Mouse (Mus musculus) forebrain, embryonic 14.5 days (tissue): ENCODE data around the gene Klf1. TPM values are rescaled to one million over a fixed set of nuclear protein-coding genes. Genes with fewer than 3 reads are reported as not detected.

Experiments
- ATAC-seq: fragments of 200-750 bp; cut with Nextera tagmentation; 2 replicates; pipeline ENCODE4 v1.8.0; 2017; ENCODE audit warnings: mild to moderate bottlenecking, moderate library complexity
- DNase-seq: peaks from one replicate; pipeline ENCODE4 v3.0.0-alpha.2; 2015; ENCODE audit warnings: low spot score
- H3K27ac ChIP-seq: fragments of 300-500 bp; sonication (generic); 2 replicates; pipeline ENCODE4 v1.5.1; 2014; ENCODE audit warnings: low read depth, mild to moderate bottlenecking, control low read depth, low read length, moderate library complexity
- H3K27me3 ChIP-seq: fragments of 300-500 bp; sonication (generic); replicated peaks from 2 replicates; pipeline ENCODE4 v1.6.1; 2014; ENCODE audit warnings: low read length, control low read depth, mixed read lengths; ENCODE audit not compliant: control insufficient read depth, insufficient read depth
- H3K36me3 ChIP-seq: fragments of 300-500 bp; sonication (generic); 2 replicates; pipeline ENCODE4 v1.6.1; 2014; ENCODE audit warnings: low read length, control low read depth; ENCODE audit not compliant: control insufficient read depth, insufficient read depth
- H3K4me1 ChIP-seq: fragments of 300-500 bp; sonication (generic); 2 replicates; pipeline ENCODE4 v1.6.1; 2014; ENCODE audit warnings: antibody characterized with exemption, low read length, control low read depth; ENCODE audit not compliant: control insufficient read depth, insufficient read depth
- H3K4me2 ChIP-seq: fragments of 300-500 bp; sonication (generic); 2 replicates; pipeline ENCODE4 v1.6.1; 2014; ENCODE audit warnings: mild to moderate bottlenecking, control low read depth, low read length
- H3K4me3 ChIP-seq: fragments of 300-500 bp; sonication (generic); 2 replicates; pipeline ENCODE4 v1.5.1; 2014; ENCODE audit warnings: low read depth, low read length, control low read depth
- H3K9ac ChIP-seq: fragments of 300-500 bp; sonication (generic); 2 replicates; pipeline ENCODE4 v1.6.1; 2014; ENCODE audit warnings: mild to moderate bottlenecking, low read length, control low read depth, moderate library complexity
- H3K9me3 ChIP-seq: fragments of 300-500 bp; sonication (generic); replicated peaks from 2 replicates; pipeline ENCODE4 v1.6.1; 2016; ENCODE audit warnings: low read length, control low read depth, mixed read lengths; ENCODE audit not compliant: control insufficient read depth
- WGBS: fragments of 180-500 bp; shearing (Covaris S2); extraction: QIAGEN DNeasy Blood & Tissue Kit; methylation state at CpG from one replicate; pipeline ENCODE4 v1.1.7; 2014; 5-methylcytosine and 5-hydroxymethylcytosine counted together
- microRNA-seq: library from miRNA; unstranded; fragments of <30 nt; microRNA quantifications from one replicate; pipeline ENCODE4, GENCODE M21; 2016
- polyA plus RNA-seq: library from polyadenylated mRNA; unstranded; fragments of >200 nt; fragmentation: Nextera tagmentation; extraction: Ambion mirVana; gene quantifications from 2 replicates; pipeline ENCODE4 v1.2.1, GENCODE M21; 2014

Gene Klf1
- polyA plus RNA-seq, 1 experiment from 2014 or later: 0.99 TPM

GRCm38 (mm10) chr8:84946528-84947240 lies 45.0 kb downstream of the Klf1 start, which contains the start of gene Rtbdn:
Gene Rtbdn (plus strand): TSS chr8:84946991.
- H3K9me3 ChIP-seq: no peaks in the 10 kb centered on the region
- peak within 1 kb of the TSS; percentile 55; the same call in 1 of the 2 replicates for H3K27ac ChIP-seq
- ATAC-seq (no peak), DNase-seq (peak; percentile 34)
- H3K27me3 ChIP-seq: peaks cover 35% of the 10 kb centered on the region
- H3K36me3 ChIP-seq: no peaks in the 10 kb centered on the region
- WGBS: 7% methylated on average over 17 of the region's 17 CpGs
- H3K9ac ChIP-seq: peak within 1 kb of the TSS; percentile 77
- peak within 1 kb of the TSS; percentile 87 for H3K4me2 ChIP-seq
- peaks cover 11% of the 10 kb centered on the region; the same call in 1 of the 2 replicates for H3K4me1 ChIP-seq
- H3K4me3 ChIP-seq: peak within 1 kb of the TSS; percentile 67

DNA sequence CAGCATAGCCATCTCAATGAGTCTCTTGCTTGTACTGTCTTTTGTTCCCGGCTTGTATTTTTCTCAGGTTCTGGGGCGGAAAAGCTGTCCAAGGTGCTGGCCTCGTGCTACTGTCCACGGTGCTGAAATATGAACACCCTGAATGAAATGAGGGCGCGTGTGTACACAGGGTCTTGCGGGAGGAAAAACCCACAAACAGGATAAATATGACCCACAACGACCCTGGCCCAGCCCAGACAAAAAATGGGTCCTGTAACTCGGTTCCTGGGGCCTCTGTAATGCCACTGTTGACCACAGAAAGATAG lies 45.5 kb downstream of the Klf1 start:
- Histone ChIP-seq H3K4me3 (no peak overlapping the region), H3K36me3 (no peaks in the 10 kb centered on the region), H3K27me3 (peaks cover 35% of the 10 kb centered on the region), H3K27ac (no peak overlapping the region), H3K9me3 (no peaks in the 10 kb centered on the region), H3K4me2 (peak overlapping the region; percentile 87), H3K9ac (peak overlapping the region; percentile 77; the same call in 1 of the 2 replicates), H3K4me1 (peaks cover 11% of the 10 kb centered on the region; the same call in 1 of the 2 replicates)
- ATAC-seq (no peak), DNase-seq (peak; percentile 23)
- WGBS: 12% methylated on average over 9 of the region's 9 CpGs

DNA sequence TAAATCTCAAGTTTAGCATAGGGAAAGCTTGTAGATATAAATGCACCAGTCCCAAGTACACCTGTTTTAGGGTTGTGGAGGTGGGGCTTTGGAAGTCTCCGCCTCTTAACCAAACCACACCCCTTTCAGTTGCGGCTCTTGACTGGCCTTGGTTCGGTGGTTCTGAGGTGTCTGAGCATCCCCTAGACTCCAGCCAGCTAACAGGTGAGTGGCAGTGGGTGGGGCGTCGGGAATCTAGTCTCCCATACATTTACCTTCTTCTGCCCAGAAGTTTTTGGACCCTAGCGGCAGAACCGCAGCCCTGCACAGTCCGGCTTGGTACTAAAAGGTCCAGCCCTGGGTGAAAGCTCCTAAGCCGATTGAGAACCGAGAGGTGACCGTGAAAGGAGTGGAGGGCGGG lies 48.0 kb downstream of the Klf1 start:
- Histone ChIP-seq H3K27me3 (peaks cover 33% of the 10 kb centered on the region), H3K9me3 (no peaks in the 10 kb centered on the region), H3K36me3 (no peaks in the 10 kb centered on the region), H3K27ac (no peak overlapping the region), H3K9ac (no peak overlapping the region), H3K4me1 (peaks cover 4% of the 10 kb centered on the region; the same call in 1 of the 2 replicates), H3K4me3 (no peak overlapping the region), H3K4me2 (no peak overlapping the region)
- 18% methylated on average over 12 of the region's 12 CpGs for WGBS
- DNase-seq (no peak), ATAC-seq (no peak)

DNA sequence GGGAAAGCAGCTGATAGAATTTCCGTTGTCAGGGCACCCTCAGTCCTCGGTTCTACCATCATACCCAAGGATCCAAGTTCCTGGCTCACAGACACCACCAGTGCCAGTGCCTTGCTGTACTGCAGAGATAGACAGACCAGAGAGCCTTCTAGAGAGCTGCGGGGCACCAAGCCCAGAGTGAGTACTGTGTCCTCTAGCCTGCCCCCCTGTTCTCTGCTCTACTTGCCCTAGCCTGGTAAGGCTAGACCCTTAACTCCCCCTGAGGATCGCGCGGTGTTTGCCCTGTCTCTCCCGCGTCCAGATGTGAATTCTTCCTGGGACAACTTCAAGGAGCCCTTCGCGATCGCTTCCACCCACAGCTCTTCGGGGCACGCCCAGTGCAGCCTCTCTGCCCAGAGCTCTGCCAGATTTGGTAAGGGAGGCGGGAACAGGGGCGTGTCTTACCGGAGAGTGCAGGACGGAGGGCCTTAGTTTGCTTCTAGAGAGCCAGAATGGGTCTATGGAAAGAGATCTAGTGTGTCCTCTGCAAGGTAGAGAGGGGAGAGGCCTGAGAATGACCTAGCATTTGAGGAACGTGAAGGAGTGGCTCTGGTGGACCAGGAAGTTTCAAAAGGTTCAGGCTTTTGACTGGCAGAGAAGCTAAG lies 51.0 kb downstream of the Klf1 start:
- H3K4me1 ChIP-seq: no peaks in the 10 kb centered on the region
- WGBS: 10% methylated on average over 18 of the region's 18 CpGs
- no peak overlapping the region for H3K4me2 ChIP-seq
- no peak overlapping the region for H3K27ac ChIP-seq
- DNase-seq: no peak
- H3K36me3 ChIP-seq: peaks cover 4% of the 10 kb centered on the region
- no peak overlapping the region for H3K9ac ChIP-seq
- peaks cover 14% of the 10 kb centered on the region for H3K27me3 ChIP-seq
- H3K4me3 ChIP-seq: no peak overlapping the region
- H3K9me3 ChIP-seq: no peaks in the 10 kb centered on the region
- no peak for ATAC-seq

Small RNAs within 50 kb of the gene (microRNA-seq; reads per million reads assigned to microRNA genes)
- gene Gm24197 (not detected), gene Mir7069 (3.3 reads per million, percentile 18 among the genes with 10 or more reads in this experiment)

Other genes with a start within 250 kb of the Klf1 start
- 26.5 and 29.3 TPM in 2 replicates for gene Ier2, start 239.1 kb upstream of the Klf1 start, polyA plus RNA-seq
- gene Trmt1, start 215.6 kb upstream of the Klf1 start, polyA plus RNA-seq: 47.8 and 52.3 TPM in 2 replicates
- gene Nacc1, start 214.1 kb upstream of the Klf1 start, polyA plus RNA-seq: 17.0 and 17.6 TPM in 2 replicates
- 2.9 and 3.8 TPM in 2 replicates for gene Lyl1, start 200.5 kb upstream of the Klf1 start, polyA plus RNA-seq
- gene G430095P16Rik, start 178.9 kb upstream of the Klf1 start, polyA plus RNA-seq: 1.5 and 1.7 TPM in 2 replicates
- 237 and 318 TPM in 2 replicates for gene Nfix, start 101.6 kb upstream of the Klf1 start, polyA plus RNA-seq
- gene Dand5, start 79.1 kb upstream of the Klf1 start, polyA plus RNA-seq: 8.6 and 9.4 TPM in 2 replicates
- 35.2 and 41.3 TPM in 2 replicates for gene Gadd45gip1, start 70.4 kb upstream of the Klf1 start, polyA plus RNA-seq
- 87.3 and 88.1 TPM in 2 replicates for gene Rad23a, start 61.3 kb upstream of the Klf1 start, polyA plus RNA-seq
- gene Calr, start 55.0 kb upstream of the Klf1 start, polyA plus RNA-seq: 514 and 606 TPM in 2 replicates
- 92.3 and 102 TPM in 2 replicates for gene Farsa, start 44.9 kb upstream of the Klf1 start, polyA plus RNA-seq
- 58.0 and 71.5 TPM in 2 replicates for gene Syce2, start 29.8 kb upstream of the Klf1 start, polyA plus RNA-seq
- gene Gcdh, start 8.0 kb upstream of the Klf1 start, polyA plus RNA-seq: 27.1 and 30.0 TPM in 2 replicates
- gene Dnase2a, start 6.6 kb downstream of the Klf1 start, polyA plus RNA-seq: 4.8 and 5.5 TPM in 2 replicates
- 24.5 and 40.2 TPM in 2 replicates for gene Mast1, start 35.4 kb downstream of the Klf1 start, polyA plus RNA-seq
- 0.47 and 0.73 TPM in 2 replicates for gene Rtbdn, start 45.1 kb downstream of the Klf1 start, polyA plus RNA-seq
- not detected in 2 replicates for gene Gm49661, start 67.5 kb downstream of the Klf1 start, polyA plus RNA-seq
- gene Prdx2, start 67.7 kb downstream of the Klf1 start, polyA plus RNA-seq: 1,735 and 2,101 TPM in 2 replicates
- 93.3 and 111 TPM in 2 replicates for gene Rnaseh2a, start 67.8 kb downstream of the Klf1 start, polyA plus RNA-seq
- gene Junb, start 76.8 kb downstream of the Klf1 start, polyA plus RNA-seq: 5.0 and 6.5 TPM in 2 replicates
- gene Hook2, start 88.7 kb downstream of the Klf1 start, polyA plus RNA-seq: 13.0 and 20.3 TPM in 2 replicates
- not detected in 2 replicates for gene Best2, start 112.6 kb downstream of the Klf1 start, polyA plus RNA-seq
- 166 and 178 TPM in 2 replicates for gene Asna1, start 123.4 kb downstream of the Klf1 start, polyA plus RNA-seq
- gene Trir, start 124.9 kb downstream of the Klf1 start, polyA plus RNA-seq: 166 and 169 TPM in 2 replicates
- gene Tnpo2, start 135.0 kb downstream of the Klf1 start, polyA plus RNA-seq: 27.8 and 36.8 TPM in 2 replicates
- gene Fbxw9, start 158.1 kb downstream of the Klf1 start, polyA plus RNA-seq: 46.5 and 56.2 TPM in 2 replicates
- 0.88 TPM in 1 of 2 replicates, not detected in the other for gene Gm5741, start 166.1 kb downstream of the Klf1 start, polyA plus RNA-seq
- 83.4 and 85.3 TPM in 2 replicates for gene Dhps, start 169.8 kb downstream of the Klf1 start, polyA plus RNA-seq
- gene Wdr83os, start 178.8 kb downstream of the Klf1 start, polyA plus RNA-seq: 147 and 170 TPM in 2 replicates
- 49.7 and 50.1 TPM in 2 replicates for gene Wdr83, start 179.4 kb downstream of the Klf1 start, polyA plus RNA-seq
- 10.8 and 14.5 TPM in 2 replicates for gene Man2b1, start 181.3 kb downstream of the Klf1 start, polyA plus RNA-seq
- gene Zfp791, start 221.2 kb downstream of the Klf1 start, polyA plus RNA-seq: 1.7 and 2.7 TPM in 2 replicates
- not detected in 2 replicates for gene Cks1brt, start 250.0 kb downstream of the Klf1 start, polyA plus RNA-seq